Mouse (Mus musculus) ovary, adult 18-20 months (tissue): Measurements from ENCODE around the gene Ntsr1.

Experiments used
- DNase-seq: peaks from one replicate; pipeline ENCODE4 v3.0.0; 2022; ENCODE audit warnings: low spot score, mixed read lengths

Gene Ntsr1

GRCm38 (mm10) chr2:180499741-180500140, at the start of gene Ntsr1:
TSS of gene Ntsr1 (plus strand) at chr2:180499976.
- no peak for DNase-seq

GRCm38 (mm10) chr2:180450529-180450928, 49.2 kb upstream of the Ntsr1 start:
- DNase-seq = no peak

GRCm38 (mm10) chr2:180455723-180456698, 43.8 kb upstream of the Ntsr1 start, which contains the start of gene Slco4a1:
TSS of gene Slco4a1 (plus strand) at chr2:180456245.
- peak; percentile 67 for DNase-seq

- DNase-seq = no peak
These were observed 43.1 kb upstream of the Ntsr1 start for GRCm38 (mm10) chr2:180456705-180457104.

- no peak for DNase-seq
These were observed 42.1 kb upstream of the Ntsr1 start for GRCm38 (mm10) chr2:180457680-180458079.

- no peak for DNase-seq
These were observed 40.3 kb upstream of the Ntsr1 start for GRCm38 (mm10) chr2:180459437-180459836.

- no peak for DNase-seq
These were observed 39.0 kb upstream of the Ntsr1 start for GRCm38 (mm10) chr2:180460801-180461200.

- DNase-seq = no peak
These were observed 37.2 kb upstream of the Ntsr1 start for GRCm38 (mm10) chr2:180462593-180462992.

- DNase-seq = no peak
These were observed 33.3 kb upstream of the Ntsr1 start for GRCm38 (mm10) chr2:180466505-180466904.

GRCm38 (mm10) chr2:180468871-180469270, 30.9 kb upstream of the Ntsr1 start:
- DNase-seq = no peak

GRCm38 (mm10) chr2:180469768-180470167, 30.0 kb upstream of the Ntsr1 start:
- DNase-seq = no peak

GRCm38 (mm10) chr2:180472306-180473079, 27.3 kb upstream of the Ntsr1 start:
- DNase-seq = no peak

GRCm38 (mm10) chr2:180473080-180473440, 26.7 kb upstream of the Ntsr1 start:
- DNase-seq = no peak

- DNase-seq = no peak
These were observed 24.9 kb upstream of the Ntsr1 start for GRCm38 (mm10) chr2:180474864-180475263.

- DNase-seq = no peak
These were observed 17.5 kb upstream of the Ntsr1 start for GRCm38 (mm10) chr2:180482274-180482673.

- no peak for DNase-seq
These were observed 14.9 kb upstream of the Ntsr1 start for GRCm38 (mm10) chr2:180484882-180485281.

- no peak for DNase-seq
These were observed 14.5 kb upstream of the Ntsr1 start for GRCm38 (mm10) chr2:180485306-180485705.

GRCm38 (mm10) chr2:180488210-180488751, 11.5 kb upstream of the Ntsr1 start:
- no peak for DNase-seq

GRCm38 (mm10) chr2:180495906-180496305, 3.9 kb upstream of the Ntsr1 start:
- DNase-seq = no peak

GRCm38 (mm10) chr2:180500726-180501125, 950 bp downstream of the Ntsr1 start:
- no peak for DNase-seq

GRCm38 (mm10) chr2:180501217-180501967, 1.6 kb downstream of the Ntsr1 start:
- no peak for DNase-seq

GRCm38 (mm10) chr2:180506281-180506680, 6.5 kb downstream of the Ntsr1 start:
- DNase-seq = no peak
